Mouse (Mus musculus) CH12.LX (cell line): ENCODE results near the gene Alkbh8. TPM values are rescaled to one million over a fixed set of nuclear protein-coding genes. Genes with fewer than 3 reads are reported as not detected.
"Not testable (repeated sequence)": the region's sequence is repeated elsewhere in the genome, so short reads cannot be mapped to it uniquely, and the experiment has no call there.

Experiments used
- DNase-seq: peaks from one replicate; pipeline ENCODE4 v3.0.0-alpha.2; 2013; ENCODE audit errors: extremely low read depth
- H3K27ac ChIP-seq: 2 replicates; pipeline ENCODE4 v1.5.1; 2012; ENCODE audit warnings: low read depth, mild to moderate bottlenecking, control low read depth, moderate library complexity; ENCODE audit not compliant: insufficient read depth
- H3K27me3 ChIP-seq: replicated peaks from 2 replicates; pipeline ENCODE3; 2012; ENCODE audit warnings: inconsistent platforms
- H3K36me3 ChIP-seq, 2 experiments: replicated peaks in 1 of 2; 2 replicates each; pipeline versions ENCODE3 to v1.6.1; 2012; ENCODE audit warnings: inconsistent platforms in 1 of 2, low read length in 1 of 2, mild to moderate bottlenecking in 1 of 2, mixed read lengths in 1 of 2, moderate library complexity in 1 of 2; ENCODE audit not compliant: control insufficient read depth in 1 of 2, insufficient read depth in 1 of 2
- H3K4me1 ChIP-seq, 2 experiments: 2 replicates each; pipeline ENCODE4 v1.6.1; 2012; ENCODE audit warnings: inconsistent platforms in 1 of 2, moderate library complexity in 1 of 2; ENCODE audit not compliant: insufficient read depth in 2 of 2, control insufficient read depth in 1 of 2
- H3K4me2 ChIP-seq: 2 replicates; pipeline ENCODE4 v1.6.1; 2012; ENCODE audit warnings: low read depth, mild to moderate bottlenecking, control low read depth; ENCODE audit not compliant: poor library complexity, insufficient read depth, severe bottlenecking
- H3K4me3 ChIP-seq, 3 experiments: fragments of 150-350 bp in 1 of 3; sonication (generic) in 1 of 3; replicated peaks in 1 of 3; 2 replicates each; pipeline versions ENCODE3 to v1.5.1; 2011 to 2012; ENCODE audit warnings: low read depth in 2 of 3, low read length in 2 of 3, mild to moderate bottlenecking in 2 of 3, moderate library complexity in 2 of 3, control low read depth in 1 of 3, improper control_type of control experiment in 1 of 3, inconsistent platforms in 1 of 3, mixed read lengths in 1 of 3; ENCODE audit not compliant: poor library complexity in 1 of 3
- H3K79me2 ChIP-seq: replicated peaks from 2 replicates; pipeline ENCODE4 v1.6.1; 2012; ENCODE audit warnings: mild to moderate bottlenecking, moderate library complexity; ENCODE audit not compliant: control insufficient read depth, poor library complexity, insufficient read depth, severe bottlenecking; ENCODE audit errors: extremely low read depth
- H3K9ac ChIP-seq: 2 replicates; pipeline ENCODE4 v1.6.1; 2012; ENCODE audit warnings: low read depth, mild to moderate bottlenecking, control low read depth, moderate library complexity; ENCODE audit not compliant: insufficient read depth
- H3K9me3 ChIP-seq: replicated peaks from 2 replicates; pipeline ENCODE3; 2012; ENCODE audit warnings: low read length, inconsistent platforms, mixed read lengths
- BHLHE40 ChIP-seq: IDR thresholded peaks from 2 replicates; pipeline ENCODE4 v1.6.1; 2011; ENCODE audit warnings: mild to moderate bottlenecking, low read depth, low read length, improper control_type of control experiment
- CTCF ChIP-seq, 2 experiments: IDR thresholded peaks in 1 of 2; conservative IDR thresholded peaks in 1 of 2; 2 replicates each; pipeline ENCODE4 v1.5.1; 2011 to 2012; ENCODE audit warnings: low read depth in 2 of 2, low read length in 2 of 2, improper control_type of control experiment in 1 of 2, inconsistent platforms in 1 of 2, mild to moderate bottlenecking in 1 of 2, moderate library complexity in 1 of 2
- ETS1 ChIP-seq: conservative IDR thresholded peaks from 2 replicates; pipeline ENCODE4 v1.6.1; 2012; ENCODE audit warnings: low read depth, mild to moderate bottlenecking, inconsistent platforms, low read length, improper control_type of control experiment, moderate library complexity
- IRF4 ChIP-seq: IDR thresholded peaks from 2 replicates; pipeline ENCODE4 v1.6.1; 2014; ENCODE audit warnings: low read depth, mild to moderate bottlenecking, inconsistent platforms, low read length, improper control_type of control experiment
- JUN ChIP-seq: IDR thresholded peaks from 2 replicates; pipeline ENCODE4 v1.6.1; 2011; ENCODE audit warnings: low read depth, mild to moderate bottlenecking, low read length, improper control_type of control experiment, moderate library complexity; ENCODE audit not compliant: insufficient read depth
- JUND ChIP-seq: conservative IDR thresholded peaks from 2 replicates; pipeline ENCODE4 v1.6.1; 2011; ENCODE audit warnings: low read depth, low read length, improper control_type of control experiment
- KAT2A ChIP-seq: IDR thresholded peaks from 2 replicates; pipeline ENCODE4 v1.6.1; 2012; ENCODE audit warnings: low read length, improper control_type of control experiment, inconsistent platforms; ENCODE audit not compliant: insufficient replicate concordance
- MAX ChIP-seq: IDR thresholded peaks from 2 replicates; pipeline ENCODE4 v1.6.1; 2011; ENCODE audit warnings: low read length, improper control_type of control experiment
- MEF2A ChIP-seq: IDR thresholded peaks from 2 replicates; pipeline ENCODE4 v1.6.1; 2014; ENCODE audit warnings: low read depth, mild to moderate bottlenecking, inconsistent platforms, low read length, improper control_type of control experiment, borderline replicate concordance
- MXI1 ChIP-seq: IDR thresholded peaks from 2 replicates; pipeline ENCODE4 v1.6.1; 2011; ENCODE audit warnings: mild to moderate bottlenecking, low read depth, low read length, improper control_type of control experiment
- MYC ChIP-seq: IDR thresholded peaks from 2 replicates; pipeline ENCODE4 v1.6.1; 2011; ENCODE audit warnings: low read depth, mild to moderate bottlenecking, improper control_type of control experiment, low read length
- NELFE ChIP-seq: IDR thresholded peaks from 2 replicates; pipeline ENCODE4 v1.6.1; 2011; ENCODE audit warnings: low read depth, low read length, improper control_type of control experiment
- NRF1 ChIP-seq: IDR thresholded peaks from 2 replicates; pipeline ENCODE4 v1.6.1; 2014; ENCODE audit warnings: low read depth, mild to moderate bottlenecking, inconsistent platforms, low read length, improper control_type of control experiment, moderate library complexity
- POLR2A ChIP-seq: IDR thresholded peaks from 2 replicates; pipeline ENCODE4 v1.6.1; 2011; ENCODE audit warnings: low read depth, mild to moderate bottlenecking, improper control_type of control experiment, low read length
- RCOR1 ChIP-seq: conservative IDR thresholded peaks from 2 replicates; pipeline ENCODE4 v1.6.1; 2012; ENCODE audit warnings: low read depth, mild to moderate bottlenecking, inconsistent platforms, low read length, improper control_type of control experiment
- SIN3A ChIP-seq: IDR thresholded peaks from 2 replicates; pipeline ENCODE4 v1.6.1; 2012; ENCODE audit warnings: low read length, improper control_type of control experiment, inconsistent platforms
- SMC3 ChIP-seq: IDR thresholded peaks from 2 replicates; pipeline ENCODE4 v1.6.1; 2011; ENCODE audit warnings: low read depth, low read length, improper control_type of control experiment
- USF1 ChIP-seq: IDR thresholded peaks from 2 replicates; pipeline ENCODE4 v1.6.1; 2014; ENCODE audit warnings: low read depth, mild to moderate bottlenecking, inconsistent platforms, low read length, improper control_type of control experiment
- USF2 ChIP-seq: conservative IDR thresholded peaks from 2 replicates; pipeline ENCODE4 v1.6.1; 2011; ENCODE audit warnings: low read depth, low read length, improper control_type of control experiment
- ZNF384 ChIP-seq: IDR thresholded peaks from 2 replicates; pipeline ENCODE4 v1.6.1; 2012; ENCODE audit warnings: low read depth, low read length, improper control_type of control experiment, inconsistent platforms
- dilution Hi-C: fragments of 300-500 bp; cut with MboI; formaldehyde crosslinking; loops from 2 replicates; pipeline ENCODE4 v1.14.3; 2020; ENCODE audit warnings: low sequenced_read_pairs; ENCODE audit not compliant: extremely low pct_unique_long_range_greater_than_20kb, extremely low pct_ligation_motif_present
- in situ Hi-C: fragments of 300-500 bp; cut with MboI; formaldehyde crosslinking; loops from 3 replicates; pipeline ENCODE4 v1.14.3; 2019; ENCODE audit warnings: low sequenced_read_pairs, low pct_ligation_motif_present, low pct_unique_long_range_greater_than_20kb, mixed read lengths
- polyA plus RNA-seq: library from polyadenylated mRNA; unstranded; fragments of >175 nt; gene quantifications from 2 replicates; pipeline ENCODE4 v1.2.1, GENCODE M21; 2012; ENCODE audit warnings: low read depth; ENCODE audit not compliant: insufficient read length
- total RNA-seq, 2 experiments: library from RNA; depleted of rRNA; stranded (reverse); fragments of 300-350 nt in 1 of 2; fragments of >200 nt in 1 of 2; gene quantifications; 2 replicates each; pipeline ENCODE4 v1.2.3; 2012 to 2014

Gene Alkbh8
- total and polyA plus RNA-seq, 3 experiments, result 10.1 to 13.9 (median 12.0) TPM

DNA sequence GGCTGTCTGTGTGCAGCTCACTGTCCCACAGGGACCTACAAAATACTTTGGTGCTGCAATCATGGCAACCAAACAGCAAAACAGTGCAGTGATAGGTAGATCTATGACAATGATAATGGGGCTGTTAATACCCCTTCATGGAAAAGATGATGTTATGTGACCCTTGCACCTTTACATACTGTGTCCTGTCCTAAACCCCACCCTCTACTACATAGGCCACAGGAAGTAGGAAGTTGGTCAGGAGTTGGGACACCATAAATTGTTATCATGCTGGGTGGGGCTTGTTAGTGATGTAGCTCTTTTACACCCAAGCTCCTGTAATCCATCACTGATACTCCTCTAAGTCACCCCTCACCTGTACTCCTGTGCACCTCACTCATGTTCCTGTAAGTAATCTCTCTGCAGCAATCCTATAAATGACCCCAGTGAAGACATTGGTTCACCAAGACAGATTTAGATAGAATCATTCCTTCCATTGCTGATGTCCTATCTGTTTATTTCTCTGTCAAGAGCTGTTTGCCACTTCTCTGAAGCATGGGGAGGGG is 25.6 kb upstream of the Alkbh8 start:
- no peak overlapping the region for H3K4me3 ChIP-seq
- H3K4me2 ChIP-seq, result no peak overlapping the region
- no peak overlapping the region for H3K9ac ChIP-seq
- in situ Hi-C loops, result no loop called here
- no peaks in the 10 kb centered on the region for H3K9me3 ChIP-seq
- TF ChIP-seq USF2 (no peak), SMC3 (no peak), MAX (no peak), MYC (no peak), IRF4 (no peak), ZNF384 (no peak), SIN3A (no peak), BHLHE40 (no peak), NELFE (no peak), MXI1 (no peak), JUN (no peak), MEF2A (no peak)
- H3K27ac ChIP-seq, result no peak overlapping the region
- no peak for DNase-seq
- H3K4me1 ChIP-seq, result no peaks in the 10 kb centered on the region
- H3K27me3 ChIP-seq, result no peaks in the 10 kb centered on the region
- dilution Hi-C loops, result no loop called here
- no peaks in the 10 kb centered on the region for H3K36me3 ChIP-seq
- no peaks in the 10 kb centered on the region for H3K79me2 ChIP-seq

DNA sequence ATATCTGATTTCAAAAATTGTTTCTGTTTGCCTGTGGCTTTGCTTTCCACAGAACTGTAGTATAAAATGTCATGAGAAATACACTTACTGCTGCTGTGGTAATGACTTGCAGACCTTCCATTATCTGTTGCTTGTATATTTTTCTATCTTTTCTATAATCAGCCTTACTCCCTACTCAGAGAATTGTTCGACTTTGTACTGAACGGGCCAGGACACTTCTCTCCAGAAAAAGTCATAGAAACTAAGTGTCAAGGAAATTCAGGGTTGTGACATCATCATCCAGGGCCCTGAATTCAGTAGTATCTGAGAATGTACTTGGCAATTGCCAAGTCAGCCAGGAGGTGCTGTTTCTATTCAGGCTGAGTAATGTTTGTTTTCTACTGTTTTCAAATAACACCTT is 24.9 kb upstream of the Alkbh8 start:
- Histone ChIP-seq H3K36me3 (no peaks in the 10 kb centered on the region), H3K79me2 (no peaks in the 10 kb centered on the region), H3K9me3 (no peaks in the 10 kb centered on the region), H3K4me3 (no peak overlapping the region), H3K27me3 (no peaks in the 10 kb centered on the region), H3K27ac (no peak overlapping the region), H3K4me1 (no peaks in the 10 kb centered on the region), H3K9ac (no peak overlapping the region), H3K4me2 (no peak overlapping the region)
- in situ Hi-C loops (no loop called here), dilution Hi-C loops (no loop called here)
- no peak for DNase-seq
- TF ChIP-seq RCOR1, result no peak
- no peak for TF ChIP-seq BHLHE40
- no peak for TF ChIP-seq JUND
- TF ChIP-seq CTCF (conservative IDR thresholded peaks at IDR 0.05 in 1 of 2, IDR thresholded peaks at IDR 0.05 in 1 of 2; ENCODE audit: low read depth in 2 of 2, low read length in 2 of 2), result no peak
- TF ChIP-seq POLR2A, result no peak
- no peak for TF ChIP-seq IRF4
- TF ChIP-seq ETS1, result no peak
- TF ChIP-seq NRF1, result no peak
- no peak for TF ChIP-seq ZNF384
- TF ChIP-seq KAT2A, result no peak
- no peak for TF ChIP-seq USF1

DNA sequence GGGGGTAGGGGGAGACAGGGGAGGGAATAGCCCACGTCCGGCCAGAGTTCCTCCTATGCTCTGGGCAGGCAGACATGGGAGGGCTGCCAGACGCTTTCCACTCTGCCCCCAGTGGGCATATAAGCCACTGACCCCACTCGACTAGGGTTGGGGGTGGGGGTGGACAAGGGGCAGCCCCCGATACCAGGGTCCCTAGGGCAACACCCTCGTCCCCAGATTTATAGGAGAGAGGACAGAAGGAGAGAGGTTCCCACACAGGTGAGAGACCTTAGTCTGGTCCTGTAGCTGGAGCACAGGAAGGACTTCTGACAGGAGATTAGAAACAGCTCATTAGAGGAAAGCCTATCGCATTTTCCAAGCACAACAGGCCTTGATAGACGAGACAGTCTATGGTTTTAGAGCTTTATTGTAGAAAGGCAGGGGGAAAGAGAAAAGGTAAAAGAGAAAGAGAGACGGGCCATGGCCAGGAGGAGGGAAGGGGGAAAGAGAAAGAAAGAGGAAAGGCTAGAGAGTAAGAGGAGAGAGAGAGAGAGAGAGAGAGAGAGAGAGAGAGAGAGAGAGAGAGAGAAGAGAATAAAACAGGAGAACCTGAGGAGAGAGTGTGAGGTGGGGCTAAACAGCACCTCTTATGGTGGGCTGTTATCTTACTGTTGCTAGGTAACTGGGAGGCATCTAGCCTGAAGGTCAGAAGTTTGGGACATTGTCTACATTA is 7.4 kb upstream of the Alkbh8 start:
- H3K27me3 ChIP-seq, H3K4me3 ChIP-seq, H3K36me3 ChIP-seq, H3K4me1 ChIP-seq, H3K27ac ChIP-seq, H3K79me2 ChIP-seq, H3K9ac ChIP-seq, DNase-seq, H3K9me3 ChIP-seq, in situ Hi-C loops, dilution Hi-C loops: not testable (repeated sequence)
- peak overlapping the region; percentile 5; the same call in 1 of the 2 replicates for H3K4me2 ChIP-seq
